Mouse (Mus musculus): ENCODE results near the gene Gif.

DNA sequence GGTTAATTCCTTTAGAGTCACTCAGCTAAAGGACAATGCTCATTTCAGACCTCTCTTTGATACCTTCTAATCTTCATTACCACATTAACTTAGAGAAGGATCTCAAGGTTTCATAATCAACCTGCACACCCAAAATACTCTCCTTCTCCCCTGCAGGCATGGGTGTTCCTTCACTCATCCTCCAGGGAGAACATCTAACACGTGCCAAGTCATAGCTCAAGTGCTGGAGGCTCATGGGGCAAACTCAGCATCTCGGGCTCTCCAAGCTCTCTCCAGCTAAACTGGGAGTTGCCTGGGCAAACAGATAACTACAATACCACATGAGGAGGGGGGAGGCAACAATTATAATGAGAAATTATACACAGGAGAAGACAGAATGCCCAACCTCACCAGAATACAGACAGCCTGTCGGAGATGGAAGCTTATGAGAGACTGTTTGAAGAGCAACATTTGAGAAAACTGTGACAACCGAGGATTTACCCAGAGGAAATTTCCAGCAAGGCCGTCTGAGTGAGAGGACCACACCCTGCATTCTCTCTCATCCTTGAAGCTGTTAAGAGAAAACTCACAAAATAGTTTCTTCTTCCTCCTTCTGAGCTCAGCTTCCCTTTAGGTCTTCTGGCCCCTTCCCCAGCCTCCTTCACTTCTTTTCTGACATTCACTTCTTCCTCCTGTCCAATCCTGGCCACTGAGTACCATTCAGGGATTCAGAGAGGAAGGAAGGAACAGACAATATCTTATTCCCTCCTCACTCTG is 62.8 kb downstream of the Gif start:
- TF ChIP-seq CTCF (IDR thresholded peaks at IDR 0.05; ENCODE audit: low read depth, low read length) (no peak), POLR2A (IDR thresholded peaks at IDR 0.05; ENCODE audit: extremely low read depth, insufficient read depth, low read length) (no peak)

Measured in liver, adult 2 months (tissue).